Mouse (Mus musculus) brown adipose tissue, adult 24 weeks (tissue): ENCODE measurements around the gene Slc1a4. TPM values are rescaled to one million over a fixed set of nuclear protein-coding genes. Genes with fewer than 3 reads are reported as not detected.

Experiments used
- H3K27ac ChIP-seq: fragments of 200-500 bp; replicated peaks from 2 replicates; pipeline ENCODE4 v1.5.1; 2012; ENCODE audit warnings: low read depth, mild to moderate bottlenecking, low read length
- H3K4me1 ChIP-seq: fragments of 200-500 bp; 2 replicates; pipeline ENCODE4 v1.6.1; 2012; ENCODE audit warnings: low read length, mixed read lengths; ENCODE audit not compliant: control insufficient read depth, insufficient read depth, insufficient read length
- H3K4me3 ChIP-seq: fragments of 200-500 bp; 2 replicates; pipeline ENCODE4 v1.5.1; 2012; ENCODE audit warnings: low read depth, mild to moderate bottlenecking, low read length, moderate library complexity; ENCODE audit not compliant: insufficient read depth
- polyA plus RNA-seq: library from polyadenylated mRNA; stranded (reverse); fragments of >200 nt; gene quantifications from 2 replicates; pipeline ENCODE4 v1.2.4, GENCODE M21; 2012; ENCODE audit not compliant: missing spikeins, insufficient read depth, insufficient read length

The Slc1a4 gene
- polyA plus RNA-seq, 1 experiment = 0.63 TPM

DNA sequence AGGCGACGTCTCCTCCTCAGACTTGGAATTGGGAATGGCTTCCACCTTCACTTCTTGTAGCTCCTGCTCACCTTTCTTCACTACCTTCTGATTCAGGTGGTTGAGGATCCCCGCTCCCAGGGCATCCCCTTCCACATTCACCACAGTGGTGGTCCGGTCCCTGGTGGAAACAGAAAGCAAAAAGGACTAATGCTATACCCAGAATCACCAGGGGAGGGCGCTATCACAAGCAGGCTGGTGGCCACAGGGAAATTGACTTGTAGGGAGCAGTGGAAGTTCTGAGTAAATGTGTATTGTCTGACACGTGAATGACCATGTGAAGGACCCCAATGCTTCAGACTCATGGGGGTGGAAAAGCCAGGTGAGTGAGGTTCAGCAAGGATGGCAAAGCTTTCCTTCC, 28.2 kb downstream of the Slc1a4 start:
- no peaks in the 10 kb centered on the region for H3K4me1 ChIP-seq
- H3K4me3 ChIP-seq = no peak overlapping the region
- H3K27ac ChIP-seq = no peak overlapping the region

- Histone ChIP-seq H3K27ac (no peak overlapping the region), H3K4me1 (no peaks in the 10 kb centered on the region), H3K4me3 (no peak overlapping the region)
These were observed 31.2 kb downstream of the Slc1a4 start for GRCm38 (mm10) chr11:20301332-20301731.

DNA sequence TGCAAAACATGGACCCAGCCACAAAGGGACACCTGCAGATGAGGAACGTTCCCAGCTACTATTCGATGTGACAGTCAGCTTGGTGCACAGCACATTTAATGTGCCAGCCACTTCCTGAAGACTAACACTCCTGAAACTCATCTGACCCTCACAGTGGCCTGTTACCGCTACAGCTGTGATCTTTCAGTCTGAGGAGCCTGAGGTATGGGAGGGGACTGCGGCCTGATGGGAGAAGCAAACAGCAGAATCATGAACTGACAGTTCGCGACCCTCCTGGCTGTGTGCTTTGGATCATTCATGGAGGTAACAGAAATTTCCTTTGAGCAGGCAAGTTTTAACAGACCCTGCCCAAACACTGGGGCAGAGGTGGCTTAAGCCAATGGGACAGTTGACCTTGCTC, 31.7 kb downstream of the Slc1a4 start:
- H3K4me1 ChIP-seq = no peaks in the 10 kb centered on the region
- no peak overlapping the region for H3K4me3 ChIP-seq
- H3K27ac ChIP-seq = no peak overlapping the region

DNA sequence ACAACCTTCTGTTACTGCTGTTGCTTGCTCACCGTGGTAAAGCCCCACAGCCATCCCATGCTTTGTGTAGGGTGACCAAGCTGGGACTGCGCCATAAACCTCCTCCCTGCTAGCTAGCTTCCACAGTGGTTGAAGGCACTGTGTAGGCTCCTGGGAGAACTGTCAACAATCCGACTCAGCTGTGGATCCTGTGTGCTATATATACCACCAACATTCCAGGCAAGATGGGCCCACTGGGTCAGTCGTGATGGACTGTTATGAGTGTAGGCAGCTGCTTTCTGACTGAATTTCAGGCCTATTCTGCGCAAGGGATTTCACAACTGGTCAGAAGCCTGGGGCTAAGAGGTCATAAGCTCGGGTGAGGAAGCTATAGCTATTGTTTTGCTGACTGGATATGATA, 32.6 kb downstream of the Slc1a4 start:
- Histone ChIP-seq H3K4me3 (no peak overlapping the region), H3K27ac (no peak overlapping the region), H3K4me1 (no peaks in the 10 kb centered on the region)

GRCm38 (mm10) chr11:20284463-20284862, 48.0 kb downstream of the Slc1a4 start:
- H3K4me1 ChIP-seq = no peaks in the 10 kb centered on the region
- no peak overlapping the region for H3K27ac ChIP-seq
- H3K4me3 ChIP-seq = no peak overlapping the region

DNA sequence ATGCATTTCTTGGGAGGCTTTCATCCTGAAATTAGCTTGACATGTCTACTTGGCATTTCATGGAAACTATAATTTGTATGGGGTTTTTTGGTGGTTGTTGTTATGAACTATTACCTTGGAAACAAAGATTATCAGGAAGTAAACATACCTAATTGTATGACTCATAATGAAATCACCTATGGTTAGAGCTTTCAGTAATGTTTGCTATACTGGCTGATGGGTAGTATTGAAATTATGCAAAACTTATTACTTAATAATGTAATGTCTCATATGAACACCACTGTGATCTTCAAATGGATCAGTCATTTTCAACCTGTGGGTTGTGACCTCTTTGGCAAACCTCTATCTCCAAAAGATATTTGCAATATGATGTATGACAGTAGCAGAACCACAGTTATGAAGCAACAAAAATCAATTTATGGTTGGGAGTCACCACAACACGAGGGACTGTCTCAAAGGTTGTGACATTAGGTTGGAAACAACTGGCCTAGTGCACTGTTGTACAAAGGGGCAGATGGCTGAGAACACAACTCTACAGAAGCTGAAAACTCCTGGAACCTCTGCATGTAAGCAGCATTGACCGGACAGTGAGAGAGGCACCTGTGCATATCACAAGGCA, 49.8 kb downstream of the Slc1a4 start:
- Histone ChIP-seq H3K4me1 (no peaks in the 10 kb centered on the region), H3K27ac (no peak overlapping the region), H3K4me3 (no peak overlapping the region)

DNA sequence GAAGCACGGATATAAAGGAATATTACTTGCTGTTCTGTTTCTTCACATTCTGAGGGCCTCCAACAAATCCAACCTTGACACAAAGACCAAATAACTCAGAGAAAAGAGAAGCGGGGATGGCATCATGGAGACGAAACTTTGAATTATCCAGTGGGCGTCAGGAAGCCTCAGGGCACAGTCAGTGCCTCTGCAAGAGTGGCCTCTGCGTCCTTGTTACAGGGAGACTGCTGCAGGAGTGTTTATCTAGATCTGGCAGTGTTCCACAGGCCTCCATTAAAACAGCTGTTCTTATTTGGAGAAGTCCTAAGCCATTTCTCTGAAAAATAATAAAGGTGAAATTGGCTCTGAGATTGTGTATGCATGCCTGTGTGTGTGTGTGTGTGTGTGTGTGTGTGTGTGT, 51.5 kb downstream of the Slc1a4 start:
- no peak overlapping the region for H3K27ac ChIP-seq
- H3K4me3 ChIP-seq = no peak overlapping the region
- no peaks in the 10 kb centered on the region for H3K4me1 ChIP-seq

GRCm38 (mm10) chr11:20278702-20279101, 53.8 kb downstream of the Slc1a4 start:
- H3K4me1 ChIP-seq = no peaks in the 10 kb centered on the region
- no peak overlapping the region for H3K4me3 ChIP-seq
- no peak overlapping the region for H3K27ac ChIP-seq

DNA sequence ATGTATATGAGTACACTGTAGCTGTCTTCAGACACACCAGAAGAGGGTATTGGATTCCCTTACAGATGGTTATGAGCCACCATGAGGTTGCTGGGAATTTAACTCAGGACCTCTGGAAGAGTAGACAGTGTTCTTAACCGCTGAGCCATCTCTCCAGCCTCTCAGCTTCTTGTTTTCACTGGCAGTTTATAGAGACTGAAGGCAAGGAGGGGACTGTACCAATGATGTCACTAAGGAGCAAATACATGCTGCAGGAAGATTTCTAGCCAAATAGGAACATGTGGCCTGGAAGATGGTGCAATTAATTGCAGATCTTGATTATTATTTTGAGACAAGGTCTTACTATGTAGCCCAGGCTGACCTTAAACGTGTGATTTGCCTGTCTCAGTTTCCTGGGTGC, 55.4 kb downstream of the Slc1a4 start:
- no peaks in the 10 kb centered on the region for H3K4me1 ChIP-seq
- no peak overlapping the region for H3K4me3 ChIP-seq
- H3K27ac ChIP-seq = no peak overlapping the region

- Histone ChIP-seq H3K27ac (no peak overlapping the region), H3K4me1 (no peaks in the 10 kb centered on the region), H3K4me3 (no peak overlapping the region)
These were observed 56.5 kb downstream of the Slc1a4 start for GRCm38 (mm10) chr11:20275974-20276373.

DNA sequence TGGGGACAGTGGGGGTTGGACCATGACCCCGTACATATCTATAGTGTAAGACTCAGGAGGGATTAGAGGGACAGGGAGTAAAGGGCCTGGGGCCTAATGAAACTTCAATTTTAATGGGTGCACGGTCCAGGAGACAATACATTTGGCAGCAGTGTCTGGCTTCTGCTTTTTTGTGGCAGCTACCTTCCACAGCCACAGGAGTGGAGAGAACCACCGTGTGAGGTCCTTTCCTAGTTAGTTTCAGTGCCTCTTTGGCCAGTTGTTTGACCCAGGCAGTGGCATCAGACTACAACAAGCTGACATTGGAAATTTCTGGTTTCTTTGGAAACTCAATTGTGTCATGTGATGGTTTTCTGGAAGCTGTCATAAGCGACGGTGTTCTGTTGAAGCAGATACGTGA, 62.6 kb downstream of the Slc1a4 start:
- H3K4me1 ChIP-seq = no peaks in the 10 kb centered on the region
- no peak overlapping the region for H3K4me3 ChIP-seq
- no peak overlapping the region for H3K27ac ChIP-seq

DNA sequence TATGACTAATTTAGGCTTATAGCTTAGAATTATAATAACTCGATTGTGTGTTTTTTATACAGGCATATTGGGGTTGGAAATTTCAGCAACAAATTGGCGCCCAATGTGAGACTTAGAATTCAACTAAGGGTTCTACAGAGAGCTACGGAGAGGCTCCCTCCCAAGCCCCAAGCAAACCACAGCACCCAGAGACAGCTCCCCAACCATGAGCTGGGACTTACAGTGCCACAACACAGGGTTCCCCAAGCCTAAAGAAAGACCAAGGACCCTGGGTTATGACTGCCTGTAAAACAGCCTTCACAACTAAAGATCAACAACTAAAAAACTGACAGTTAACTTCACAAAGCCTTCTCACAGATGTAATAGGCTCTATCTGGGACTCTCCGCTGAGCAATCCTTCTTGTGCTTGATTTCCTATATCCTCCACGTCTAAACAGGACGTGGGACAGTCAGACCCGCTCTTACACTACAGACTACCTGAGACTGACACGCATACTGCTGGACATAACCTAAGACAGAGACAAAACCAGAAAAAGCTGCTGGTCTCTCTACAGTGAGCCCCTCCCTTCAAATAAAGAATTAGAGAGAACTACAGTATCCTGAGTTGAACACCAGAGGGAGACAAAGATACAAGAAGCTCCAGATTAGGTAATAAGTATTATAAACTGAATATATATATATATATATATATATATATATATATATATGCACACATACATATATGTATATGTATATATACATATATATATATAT, 69.7 kb downstream of the Slc1a4 start:
- Histone ChIP-seq H3K27ac (no peak overlapping the region), H3K4me1 (peaks cover 2% of the 10 kb centered on the region; the same call in 1 of the 2 replicates), H3K4me3 (no peak overlapping the region)

GRCm38 (mm10) chr11:20254791-20255190, 77.7 kb downstream of the Slc1a4 start:
- Histone ChIP-seq H3K27ac (no peak overlapping the region), H3K4me3 (no peak overlapping the region), H3K4me1 (no peaks in the 10 kb centered on the region)

- Histone ChIP-seq H3K27ac (no peak overlapping the region), H3K4me3 (no peak overlapping the region), H3K4me1 (no peaks in the 10 kb centered on the region)
These were observed 79.4 kb downstream of the Slc1a4 start for GRCm38 (mm10) chr11:20253088-20253487.
